Mouse (Mus musculus): ENCODE measurements at regions not wholly inside any gene's neighbourhood (a gene's known extent, or its start where the extent isn't known, plus 50 kb on each side); places are given as distances from the start of the nearest gene placed in this dataset.

DNA sequence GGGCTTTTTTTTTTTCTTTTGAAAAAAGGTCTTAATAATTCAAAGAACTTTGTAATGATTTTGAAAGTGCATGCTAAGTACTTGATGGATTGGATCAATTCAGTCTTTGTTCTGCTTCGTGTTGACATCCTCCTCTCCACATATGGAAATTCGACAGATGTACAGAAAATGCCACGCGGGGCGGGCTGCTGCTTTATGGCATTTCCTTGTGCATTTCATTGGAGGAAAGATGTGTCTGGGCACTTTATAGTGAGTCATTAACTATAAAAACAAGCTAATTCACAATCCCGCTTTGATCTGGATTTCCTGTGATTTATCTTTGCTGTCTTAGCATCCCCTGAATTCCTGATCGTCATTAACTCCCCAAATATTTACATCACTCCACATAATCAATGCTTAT lies 173.5 kb upstream of the Nr5a2 start:
- DNase-seq (ENCODE audit: inconsistent ontology term) = no peak

DNA sequence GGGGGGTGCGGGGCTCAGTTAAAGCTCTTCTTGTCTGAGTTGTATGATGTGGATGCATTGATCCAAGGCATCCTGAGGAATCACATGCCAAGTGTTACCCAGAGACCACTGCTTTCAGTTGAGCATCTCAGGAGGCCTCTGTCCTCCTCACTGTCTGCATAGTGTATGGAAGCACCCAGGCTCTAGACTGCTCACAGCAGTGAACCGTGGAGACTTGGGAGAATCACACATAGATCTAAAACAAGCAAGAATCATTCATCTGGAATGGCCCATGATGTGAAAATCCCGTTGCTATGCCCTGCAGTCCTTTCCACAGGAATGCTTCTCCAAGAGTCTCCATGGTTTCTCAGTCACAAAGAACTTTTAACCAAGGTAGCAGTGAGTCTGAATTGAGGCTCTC lies 170.0 kb upstream of the Nr5a2 start:
- no peak for DNase-seq (ENCODE audit: inconsistent ontology term)

- DNase-seq (ENCODE audit: inconsistent ontology term) = peak; percentile 12
Measured at GRCm38 (mm10) chr1:137129116-137129515, 168.9 kb upstream of the Nr5a2 start.

DNA sequence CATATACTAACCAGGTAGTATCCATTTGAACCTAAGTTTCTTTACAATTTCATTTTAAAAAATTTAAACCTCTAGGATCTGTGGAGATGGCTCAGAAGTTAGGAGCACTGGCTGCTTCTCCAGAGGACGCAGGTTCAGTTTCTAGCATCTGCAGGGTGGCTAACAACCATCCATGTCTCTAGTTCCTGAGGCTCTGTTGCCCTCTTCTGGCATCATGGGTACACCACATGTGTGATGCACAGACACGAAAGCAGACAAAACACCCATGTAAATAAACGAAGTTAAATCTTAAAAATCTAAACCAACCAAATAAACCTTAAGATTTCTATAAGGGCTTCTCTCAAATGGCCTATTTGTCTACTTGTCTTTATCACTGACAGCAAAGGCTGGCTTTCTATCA lies 157.6 kb upstream of the Nr5a2 start:
- DNase-seq (ENCODE audit: inconsistent ontology term) = no peak

DNA sequence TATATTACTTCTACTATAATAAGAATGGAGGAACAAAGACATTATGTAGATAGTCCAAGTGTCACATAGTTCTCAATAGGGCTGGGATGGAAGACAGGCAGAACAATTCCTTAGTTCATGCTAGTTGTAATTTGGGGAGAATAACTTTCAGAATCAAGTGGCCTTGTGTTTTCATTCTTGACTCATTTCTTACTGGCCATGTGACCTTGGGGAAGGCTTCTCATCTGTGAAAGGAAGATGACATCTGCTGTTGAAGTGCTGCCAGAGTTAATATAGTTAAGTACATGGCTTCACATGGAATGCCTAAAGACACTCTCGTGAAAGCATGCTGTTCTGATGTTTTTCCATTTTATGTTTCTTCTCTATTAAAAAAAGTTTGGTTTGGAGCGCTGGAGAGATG lies 146.2 kb upstream of the Nr5a2 start:
- DNase-seq (ENCODE audit: inconsistent ontology term) = no peak

GRCm38 (mm10) chr1:137091762-137092161 lies 131.5 kb upstream of the Nr5a2 start:
- peak; percentile 9 for DNase-seq (ENCODE audit: inconsistent ontology term)

GRCm38 (mm10) chr1:137088148-137088547 lies 127.9 kb upstream of the Nr5a2 start:
- no peak for DNase-seq (ENCODE audit: inconsistent ontology term)

DNA sequence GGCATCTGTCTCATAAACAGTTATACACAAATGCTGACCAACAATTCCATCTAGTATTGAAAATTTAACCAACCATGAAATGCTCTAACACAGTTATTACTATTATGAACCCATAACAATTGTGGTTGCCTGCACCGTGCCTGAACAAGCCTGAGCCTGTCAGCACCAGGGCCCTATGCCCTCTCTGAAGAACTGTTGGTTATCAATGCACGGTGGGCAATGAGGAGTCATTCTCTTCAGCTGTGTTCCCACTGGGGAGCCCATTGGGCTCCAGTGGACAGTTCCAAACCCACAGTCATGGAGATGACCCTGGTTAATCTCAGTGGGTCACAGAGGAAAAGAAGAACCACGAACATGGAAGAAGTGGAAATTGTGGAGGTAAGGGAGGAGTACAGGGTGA lies 126.5 kb upstream of the Nr5a2 start:
- no peak for DNase-seq (ENCODE audit: inconsistent ontology term)

- DNase-seq (ENCODE audit: inconsistent ontology term) = no peak
Measured at GRCm38 (mm10) chr1:137083500-137083899, 123.3 kb upstream of the Nr5a2 start.

- DNase-seq (ENCODE audit: inconsistent ontology term) = peak; percentile 35
Measured at GRCm38 (mm10) chr1:137079401-137080003, 119.3 kb upstream of the Nr5a2 start.

DNA sequence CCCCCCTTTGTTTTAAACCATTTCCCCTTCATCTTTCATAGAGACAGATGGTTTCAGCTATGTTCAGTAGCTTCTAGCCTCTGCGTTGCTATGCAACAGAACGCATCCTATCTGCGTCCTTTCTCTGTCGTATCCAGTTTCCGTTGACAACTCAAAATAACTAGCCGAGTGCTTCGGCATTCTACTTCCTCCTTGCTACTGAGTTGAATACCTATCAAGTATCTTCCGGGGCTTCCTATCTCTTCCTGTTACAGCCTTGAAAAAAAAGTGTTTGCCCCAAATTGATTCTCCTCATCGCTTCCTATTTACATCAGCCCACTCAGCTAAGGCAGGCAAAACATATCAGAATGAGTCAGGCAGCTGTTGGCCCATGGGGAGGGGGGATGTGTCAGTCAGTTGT lies 114.5 kb upstream of the Nr5a2 start:
- peak; percentile 24 for DNase-seq (ENCODE audit: inconsistent ontology term)

- no peak for DNase-seq (ENCODE audit: inconsistent ontology term)
Measured at GRCm38 (mm10) chr1:137073857-137074572, 113.8 kb upstream of the Nr5a2 start.

- DNase-seq (ENCODE audit: inconsistent ontology term) = no peak
Measured at GRCm38 (mm10) chr1:137060914-137061313, 100.7 kb upstream of the Nr5a2 start.

DNA sequence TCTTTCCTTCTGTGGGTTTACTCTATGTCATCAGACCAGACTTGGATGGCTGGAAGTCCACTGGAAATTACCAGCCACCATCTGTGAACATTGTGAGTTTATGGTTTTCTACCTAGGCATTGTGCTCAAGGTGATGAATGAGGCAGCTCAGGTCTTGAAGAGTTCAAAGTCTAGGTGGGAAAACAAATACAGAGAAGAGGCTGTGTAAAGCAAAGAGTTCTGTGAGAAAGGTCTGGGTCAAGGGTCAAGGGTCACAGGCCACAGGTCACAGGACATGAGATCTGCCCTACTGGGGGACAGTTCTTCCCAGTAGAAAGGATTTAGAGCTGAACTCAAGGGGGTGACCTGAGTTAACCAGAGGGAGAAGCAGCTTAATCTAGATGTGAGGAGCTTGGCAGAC lies 92.9 kb upstream of the Nr5a2 start:
- no peak for DNase-seq (ENCODE audit: inconsistent ontology term)

- DNase-seq (ENCODE audit: inconsistent ontology term) = no peak
Measured at GRCm38 (mm10) chr1:137051515-137051914, 91.3 kb upstream of the Nr5a2 start.

DNA sequence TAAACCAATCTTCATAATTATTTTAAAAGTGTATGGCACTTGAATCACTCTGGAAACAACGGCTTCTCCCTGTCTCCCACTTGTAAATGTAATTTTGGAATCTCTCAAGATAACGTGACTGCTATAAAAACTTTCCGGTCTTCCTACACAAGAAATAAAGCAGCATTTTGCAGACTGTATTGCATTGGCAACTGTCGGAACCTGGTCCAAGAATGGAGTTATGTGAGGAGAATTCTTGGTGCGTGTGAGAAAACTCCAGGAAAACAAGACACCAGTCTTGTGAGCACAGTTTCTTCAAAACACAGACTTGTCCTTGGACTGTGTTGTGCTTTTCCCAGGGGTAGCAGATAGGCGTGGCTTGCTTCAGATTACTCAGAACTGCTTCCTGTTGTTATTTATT lies 83.8 kb upstream of the Nr5a2 start:
- DNase-seq (ENCODE audit: inconsistent ontology term) = no peak

DNA sequence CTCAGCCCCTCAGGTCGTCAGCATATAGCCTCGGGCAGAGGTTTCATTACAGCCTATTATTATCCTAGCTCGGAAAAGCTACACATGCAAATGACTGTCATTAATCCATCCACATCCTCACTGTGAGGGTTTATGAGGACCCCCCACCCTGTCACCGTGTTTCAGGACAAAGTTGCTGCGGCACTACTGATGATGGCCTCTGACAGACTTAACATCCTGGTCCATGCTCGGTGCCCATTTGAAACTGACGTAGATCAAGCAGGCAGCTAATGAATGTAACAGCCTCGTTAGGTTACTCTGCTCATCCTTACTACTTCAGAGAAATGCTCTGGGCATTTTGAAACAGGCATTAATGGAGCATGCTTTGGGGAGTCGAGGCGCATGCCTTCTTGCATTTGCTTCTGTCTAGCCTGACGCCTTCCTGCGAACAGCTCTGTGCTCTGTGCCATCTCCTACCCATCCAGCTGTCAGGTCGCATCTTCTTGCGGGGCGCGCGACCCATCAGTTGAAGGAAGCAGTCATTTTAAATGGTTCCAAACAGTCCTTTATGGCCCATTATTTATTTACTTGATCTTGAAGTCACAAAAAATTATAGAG lies 82.3 kb upstream of the Nr5a2 start:
- DNase-seq (ENCODE audit: inconsistent ontology term) = no peak

- no peak for DNase-seq (ENCODE audit: inconsistent ontology term)
Measured at GRCm38 (mm10) chr1:137040898-137041297, 80.7 kb upstream of the Nr5a2 start.

DNA sequence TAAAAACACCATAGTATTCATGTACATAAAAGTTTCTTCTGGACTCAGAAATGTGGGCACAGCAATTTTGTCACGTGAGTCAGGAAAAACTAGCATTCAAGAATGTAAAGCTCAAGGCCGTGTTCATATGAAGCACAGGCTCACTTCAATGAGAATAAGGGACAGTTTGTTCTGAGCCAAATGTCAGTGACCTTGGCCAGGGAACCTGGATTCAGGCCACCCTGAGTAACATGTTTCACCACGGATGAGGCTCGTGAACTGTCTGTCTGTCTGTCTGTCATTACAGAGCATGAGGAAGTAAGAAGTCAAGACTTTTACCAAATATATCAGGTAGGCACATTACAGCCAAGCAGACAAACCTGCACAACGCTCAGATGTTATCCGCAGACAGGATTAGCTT lies 74.3 kb upstream of the Nr5a2 start:
- no peak for DNase-seq (ENCODE audit: inconsistent ontology term)

- no peak for DNase-seq (ENCODE audit: inconsistent ontology term)
Measured at GRCm38 (mm10) chr1:137033679-137034078, 73.4 kb upstream of the Nr5a2 start.

DNA sequence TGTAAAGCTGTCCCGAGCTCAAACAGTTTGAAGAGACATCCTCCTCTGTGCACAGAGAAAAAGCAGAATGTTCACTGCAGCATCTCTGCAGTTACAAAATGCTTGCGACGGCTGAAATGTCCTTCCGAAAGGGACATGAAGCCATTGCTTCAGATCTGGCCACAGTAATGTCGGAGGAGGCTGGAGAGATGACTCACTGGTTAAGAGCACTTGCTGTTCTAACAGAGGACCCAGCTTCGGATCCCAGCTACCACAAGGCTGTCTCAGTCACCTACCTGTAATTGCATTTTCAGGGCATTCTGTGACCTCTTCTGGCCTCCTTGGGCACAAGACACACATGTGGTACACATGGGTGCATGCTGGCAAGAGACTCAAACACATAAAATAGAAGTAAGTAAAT lies 63.5 kb upstream of the Nr5a2 start:
- no peak for DNase-seq (ENCODE audit: inconsistent ontology term)

DNA sequence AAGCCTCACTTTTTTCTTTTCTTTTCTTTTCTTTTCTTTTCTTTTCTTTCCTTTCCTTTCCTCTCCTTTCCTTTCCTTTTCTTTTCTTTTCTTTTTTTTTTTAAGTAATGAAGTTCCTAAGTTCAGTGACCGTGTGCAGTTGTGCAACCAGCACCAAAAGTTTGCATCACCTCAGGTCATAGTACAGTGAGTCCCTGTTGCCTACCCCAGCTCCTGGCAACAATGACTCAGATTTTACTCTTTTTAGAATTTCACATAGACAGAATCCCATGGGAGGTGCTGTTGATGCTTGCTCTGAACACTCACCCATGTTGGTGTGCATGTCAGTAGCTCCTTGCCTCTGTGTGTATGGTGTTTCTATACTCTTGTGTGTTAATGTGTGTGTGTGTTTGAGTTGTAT lies 60.3 kb upstream of the Nr5a2 start:
- DNase-seq (ENCODE audit: inconsistent ontology term) = no peak

- no peak for DNase-seq (ENCODE audit: inconsistent ontology term)
Measured at GRCm38 (mm10) chr1:137017642-137018041, 57.4 kb upstream of the Nr5a2 start.

Data from Muller cell, postnatal 12 days (primary cell).